Mouse (Mus musculus): Measurements from ENCODE around the gene Snrnp27.

The Snrnp27 gene

DNA sequence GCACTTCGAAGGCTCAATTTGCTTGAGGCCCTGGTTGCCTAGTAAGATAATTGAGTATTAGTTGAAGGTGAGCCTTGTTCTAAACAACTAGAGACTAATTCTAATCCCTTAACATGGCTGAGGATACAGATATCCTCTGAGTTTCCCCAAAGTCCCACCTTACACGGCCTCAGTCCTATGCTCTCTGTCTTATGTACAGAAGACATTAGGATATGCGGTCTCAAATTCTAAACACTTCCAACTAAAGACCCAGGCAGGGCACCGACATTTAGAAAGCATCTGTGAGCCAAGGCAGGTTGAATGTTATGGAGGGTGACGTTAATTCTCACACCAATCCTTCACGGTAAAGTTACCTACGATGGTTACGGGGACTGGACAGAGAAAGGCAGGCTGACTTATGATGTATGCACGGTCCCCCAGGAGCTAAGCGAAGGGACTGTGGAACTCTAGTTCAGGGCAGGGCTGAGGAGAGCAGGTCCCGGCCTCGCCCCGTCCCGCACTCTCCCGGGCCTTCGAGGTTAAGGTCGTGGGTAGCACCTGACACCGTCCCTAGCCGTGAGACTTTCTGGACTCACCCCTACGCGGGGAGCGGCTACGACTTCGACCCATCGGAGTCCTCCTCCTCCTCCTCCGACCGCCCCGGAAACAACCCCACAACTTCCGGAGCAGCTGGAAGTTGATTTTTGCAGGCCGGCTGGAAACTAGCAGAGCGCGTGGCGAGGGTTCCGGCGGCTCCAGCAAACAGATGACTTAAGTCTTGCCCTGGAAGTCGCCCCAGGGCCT lies at the start of gene Snrnp27:
TSS of gene Snrnp27 (minus strand) at position 651 of the 783 bp plus-strand sequence.
- DNase-seq = peak; percentile 94 to 95

- DNase-seq = peak; percentile 94 to 96
Observed at GRCm38 (mm10) chr6:86733183-86733876, 49.0 kb upstream of the Snrnp27 start, which contains the start of gene Gmcl1. Gene Gmcl1, minus strand, starts transcription at chr6:86733383.

DNA sequence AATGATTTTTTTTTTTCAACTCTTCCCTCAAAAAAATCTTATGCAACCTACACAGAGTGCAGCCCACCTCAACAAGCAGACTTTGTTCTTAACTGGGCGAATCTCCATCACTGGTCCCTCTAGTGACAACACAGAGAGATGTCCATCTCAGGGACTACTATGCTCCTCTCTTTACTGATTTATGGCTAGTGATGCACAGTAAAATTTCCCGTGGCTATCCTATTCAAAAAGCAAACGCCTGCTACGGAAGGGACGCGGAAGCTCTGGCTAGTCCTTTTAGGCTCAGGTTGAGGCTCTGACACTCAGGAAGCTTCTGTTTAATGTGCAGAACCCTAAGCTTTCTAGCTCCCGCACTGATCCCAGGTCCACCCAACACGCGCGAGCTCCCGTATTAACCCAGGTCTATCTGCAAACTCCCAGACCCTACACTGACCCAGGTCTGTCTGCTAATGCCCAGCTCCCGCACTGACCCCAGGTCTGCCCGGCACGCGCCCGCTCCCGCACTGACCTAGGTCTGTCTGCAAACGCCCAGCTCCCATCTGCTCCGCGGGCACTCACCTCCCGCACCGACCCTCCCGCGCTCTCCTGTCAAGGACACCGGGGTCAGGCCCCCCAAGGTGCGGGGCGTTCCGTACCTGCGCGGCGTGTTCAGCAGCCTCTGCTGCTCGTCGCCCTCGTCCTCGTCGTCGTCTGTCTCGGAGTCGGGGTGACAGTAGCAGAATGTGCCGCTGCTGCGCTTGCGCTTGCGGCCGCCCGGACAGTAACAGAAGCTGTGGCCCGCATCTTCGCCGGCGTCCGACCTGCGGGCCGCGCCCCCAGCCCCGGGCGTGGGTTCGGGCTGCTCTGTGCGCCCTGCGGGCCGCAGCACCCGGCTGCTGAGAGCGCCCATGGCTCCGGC lies 48.2 kb upstream of the Snrnp27 start:
- DNase-seq = no peak

DNA sequence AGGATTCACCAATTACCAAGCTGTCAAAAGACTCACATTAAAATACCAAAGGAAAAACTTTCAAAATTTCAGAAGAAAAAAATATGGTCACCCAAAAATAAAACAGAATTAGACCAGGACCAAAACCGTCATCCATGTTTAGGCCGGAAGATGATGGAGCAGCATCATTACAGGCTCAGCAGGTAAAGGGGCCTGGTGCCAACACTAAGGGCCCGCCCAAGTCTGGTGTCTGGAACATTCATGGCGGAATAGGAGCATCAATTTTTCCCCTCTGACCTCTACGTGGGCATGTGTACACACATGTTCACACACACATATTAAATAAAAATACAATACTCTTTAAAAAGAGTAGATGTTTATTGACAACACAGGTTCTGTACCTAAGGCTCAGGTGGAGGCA lies 44.4 kb upstream of the Snrnp27 start:
- DNase-seq = no peak

- DNase-seq = no peak
Observed at GRCm38 (mm10) chr6:86721977-86722376, 37.7 kb upstream of the Snrnp27 start.

- DNase-seq = no peak
Observed at GRCm38 (mm10) chr6:86708072-86708774, 23.9 kb upstream of the Snrnp27 start.

- no peak for DNase-seq
Observed at GRCm38 (mm10) chr6:86702577-86702976, 18.3 kb upstream of the Snrnp27 start.

DNA sequence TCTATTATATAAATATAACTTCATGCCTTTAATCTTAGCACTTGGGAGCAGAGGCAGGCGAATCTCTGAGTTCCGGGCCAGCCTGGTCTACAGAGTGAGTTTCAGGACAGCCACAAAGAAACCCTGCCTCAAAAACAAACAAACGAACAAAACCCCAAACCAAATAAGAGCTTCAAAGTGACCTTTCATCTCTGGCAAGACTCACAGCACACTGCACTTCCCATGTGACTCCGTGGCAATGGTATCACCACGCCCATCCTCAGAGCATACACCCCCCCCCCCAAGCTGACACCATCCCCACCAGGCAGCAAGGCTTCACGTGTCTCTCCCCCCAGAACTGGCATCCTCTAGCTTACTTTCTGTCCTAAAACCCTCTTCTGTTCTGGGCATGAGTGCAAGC lies 13.6 kb upstream of the Snrnp27 start:
- DNase-seq = no peak

GRCm38 (mm10) chr6:86696213-86696612 lies 11.9 kb upstream of the Snrnp27 start:
- no peak for DNase-seq

- DNase-seq = peak; percentile 68 to 72
Observed at GRCm38 (mm10) chr6:86694465-86694864, 10.1 kb upstream of the Snrnp27 start.

GRCm38 (mm10) chr6:86689671-86690070 lies 5.3 kb upstream of the Snrnp27 start:
- no peak for DNase-seq

DNA sequence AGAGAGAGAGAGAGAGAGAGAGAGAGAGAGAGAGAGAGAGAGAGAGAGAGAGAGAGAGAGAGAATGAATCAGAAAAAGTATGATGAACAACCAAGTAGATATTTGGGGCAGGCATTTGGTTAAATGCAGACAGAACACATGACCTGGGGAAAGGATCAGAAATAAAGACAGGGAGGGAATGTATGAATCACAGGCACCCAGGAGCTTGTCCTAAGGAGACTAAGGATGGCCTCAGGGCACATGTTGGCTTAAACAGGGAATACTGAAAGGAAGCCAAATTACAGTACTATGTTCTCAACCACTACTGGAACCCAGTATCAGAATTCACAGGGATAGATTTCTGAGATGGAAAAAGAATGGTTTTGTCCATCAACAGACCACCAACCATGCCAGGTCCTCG lies 2.6 kb upstream of the Snrnp27 start:
- DNase-seq = no peak

GRCm38 (mm10) chr6:86684655-86685011 lies 311 bp upstream of the Snrnp27 start:
- DNase-seq = no peak

GRCm38 (mm10) chr6:86681289-86681688 lies 3.0 kb downstream of the Snrnp27 start:
- no peak for DNase-seq

- peak; percentile 37 to 65 for DNase-seq
Observed at GRCm38 (mm10) chr6:86678341-86678740, 6.0 kb downstream of the Snrnp27 start.

DNA sequence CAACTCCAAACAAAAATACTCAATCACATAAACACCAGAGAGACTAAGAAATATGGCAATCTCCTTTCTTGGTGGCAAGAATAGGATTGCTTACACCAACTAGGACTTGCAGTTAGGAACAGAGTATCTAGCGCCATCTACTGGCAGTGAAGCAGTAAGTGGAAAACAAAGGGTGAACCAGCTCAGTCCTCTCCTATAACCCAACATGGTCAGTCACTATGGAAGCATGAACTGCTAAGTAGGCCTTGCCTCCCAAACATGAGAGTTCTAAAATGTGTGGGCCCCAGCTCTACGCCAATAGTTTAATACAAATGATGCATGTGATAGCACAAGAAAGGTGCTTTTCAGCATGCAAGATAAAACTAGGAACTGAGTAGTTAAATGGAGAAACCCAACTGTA lies 13.4 kb downstream of the Snrnp27 start:
- DNase-seq = peak; percentile 17 to 47

DNA sequence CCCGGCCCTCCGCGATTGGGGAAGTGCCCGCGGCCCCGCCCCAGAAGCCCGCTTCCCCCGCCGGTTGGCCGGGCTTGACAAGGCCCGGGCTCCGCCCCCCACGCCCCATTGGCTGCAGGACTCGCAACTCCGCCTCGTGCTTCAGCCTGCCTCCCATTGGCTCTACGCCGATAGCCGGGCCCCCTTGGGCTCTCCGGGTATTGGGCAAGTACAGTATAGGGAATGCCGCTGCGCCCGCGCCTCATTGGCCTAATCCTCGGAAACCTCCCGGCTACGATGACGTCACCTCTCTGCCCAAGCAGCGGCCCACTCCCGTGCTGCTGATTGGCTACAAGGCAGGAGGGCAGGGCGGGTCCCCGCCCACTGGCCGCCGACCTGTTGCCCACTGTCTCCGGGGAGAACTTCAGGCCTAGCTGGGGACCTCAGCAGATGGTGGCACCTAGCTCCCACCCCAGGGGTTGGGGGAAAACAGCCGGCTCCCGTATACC lies 15.0 kb downstream of the Snrnp27 start:
- peak; percentile 100 for DNase-seq

- no peak for DNase-seq
Observed at GRCm38 (mm10) chr6:86668580-86669239, 15.6 kb downstream of the Snrnp27 start, which contains the start of gene Mxd1. Gene Mxd1, minus strand, starts transcription at chr6:86669161.

DNA sequence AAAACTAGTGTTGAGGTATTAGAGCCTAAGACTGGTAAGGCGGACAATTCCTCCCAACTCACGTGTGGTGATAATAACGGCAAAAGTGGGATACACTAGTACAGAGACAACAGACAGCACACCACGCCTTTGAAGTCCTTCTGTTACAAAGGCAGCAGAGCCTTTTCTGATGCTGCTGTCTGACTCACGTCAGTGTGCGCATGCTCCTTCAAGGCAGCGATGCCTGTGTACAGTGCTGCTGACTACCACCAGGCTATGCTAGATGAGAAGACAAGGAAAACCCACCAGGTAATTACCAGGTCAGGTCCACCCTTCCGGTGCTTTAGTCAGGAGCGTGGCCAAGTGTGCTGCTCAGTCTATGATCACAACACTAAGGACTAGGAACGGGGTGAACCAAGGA lies 17.3 kb downstream of the Snrnp27 start:
- no peak for DNase-seq

GRCm38 (mm10) chr6:86665560-86666307 lies 18.6 kb downstream of the Snrnp27 start:
- peak in 1 of 2 experiments; percentile 14 for DNase-seq

DNA sequence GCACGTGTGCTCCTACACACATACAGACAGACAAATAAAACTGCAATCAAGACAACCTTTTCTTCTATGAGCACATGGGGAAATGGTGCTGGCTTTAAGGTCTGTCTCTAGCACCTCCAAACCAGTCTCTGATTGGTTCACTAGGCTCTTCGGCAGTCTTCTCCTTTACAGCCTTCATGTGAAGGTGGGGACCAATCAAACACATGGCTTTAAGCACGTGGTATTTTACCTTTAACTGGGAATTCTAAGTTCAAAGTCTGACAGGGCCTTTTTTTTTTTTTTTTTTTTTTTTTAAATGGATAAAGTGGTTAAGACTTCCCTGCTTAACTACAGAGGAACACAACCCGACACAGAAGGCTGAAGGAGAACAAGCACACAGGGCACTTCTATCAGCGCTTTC lies 19.2 kb downstream of the Snrnp27 start:
- no peak for DNase-seq

All from kidney, postnatal 4 days (tissue).